Mouse (Mus musculus): Measurements from ENCODE around the gene Arhgef28. TPM values are rescaled to one million over a fixed set of nuclear protein-coding genes. Genes with fewer than 3 reads are reported as not detected.
"Not testable (repeated sequence)": the region's sequence is repeated elsewhere in the genome, so short reads cannot be mapped to it uniquely, and the experiment has no call there.

Arhgef28 gene
- polyA plus RNA-seq, 1 experiment from 2014 or later = 38.6 TPM

GRCm38 (mm10) chr13:98027122-98027521 lies 179.1 kb downstream of the Arhgef28 start:
- H3K9me3 ChIP-seq (ENCODE audit: control insufficient read depth, low read length) = 0 out of 2 replicates have a peak, but pooled peaks cover 5% of the 10 kb centered on the region
- no peaks in the 10 kb centered on the region for H3K27me3 ChIP-seq (ENCODE audit: control insufficient read depth, insufficient read depth, low read length)
- H3K4me3 ChIP-seq (ENCODE audit: low read length) = no peak overlapping the region
- ATAC-seq (ENCODE audit: low FRiP score, low TSS enrichment) = no peak
- no peak overlapping the region for H3K4me2 ChIP-seq (replicated peaks; ENCODE audit: low read depth, low read length)
- H3K36me3 ChIP-seq (ENCODE audit: control insufficient read depth, insufficient read depth, low read length) = no peaks in the 10 kb centered on the region
- H3K4me1 ChIP-seq (ENCODE audit: control insufficient read depth, insufficient read depth, low read length) = peaks cover 6% of the 10 kb centered on the region
- H3K27ac ChIP-seq (ENCODE audit: low read depth, low read length) = no peak overlapping the region
- 78% methylated on average over 5 of the region's 5 CpGs for WGBS
- no peak overlapping the region for H3K9ac ChIP-seq (ENCODE audit: low read depth, low read length)

- no peak overlapping the region for H3K4me2 ChIP-seq (replicated peaks; ENCODE audit: low read depth, low read length)
- 75% methylated on average over 26 of the region's 26 CpGs for WGBS
- 0 out of 2 replicates have a peak, but pooled peaks cover 5% of the 10 kb centered on the region for H3K9me3 ChIP-seq (ENCODE audit: control insufficient read depth, low read length)
Measured at GRCm38 (mm10) chr13:98025706-98026504, 180.3 kb downstream of the Arhgef28 start.

GRCm38 (mm10) chr13:98025162-98025561 lies 181.1 kb downstream of the Arhgef28 start:
- Histone ChIP-seq H3K36me3 (ENCODE audit: control insufficient read depth, insufficient read depth, low read length) (no peaks in the 10 kb centered on the region), H3K9ac (ENCODE audit: low read depth, low read length) (no peak overlapping the region), H3K4me2 (replicated peaks; ENCODE audit: low read depth, low read length) (no peak overlapping the region), H3K27me3 (ENCODE audit: control insufficient read depth, insufficient read depth, low read length) (no peaks in the 10 kb centered on the region), H3K4me1 (ENCODE audit: control insufficient read depth, insufficient read depth, low read length) (peaks cover 6% of the 10 kb centered on the region), H3K4me3 (ENCODE audit: low read length) (no peak overlapping the region), H3K27ac (ENCODE audit: low read depth, low read length) (no peak overlapping the region), H3K9me3 (ENCODE audit: control insufficient read depth, low read length) (0 out of 2 replicates have a peak, but pooled peaks cover 5% of the 10 kb centered on the region)
- no peak for ATAC-seq (ENCODE audit: low FRiP score, low TSS enrichment)
- 84% methylated on average over 7 of the region's 7 CpGs for WGBS

More at GRCm38 (mm10) chr13:98025706-98026504, 180.3 kb downstream of the Arhgef28 start:
- no peak overlapping the region for H3K9ac ChIP-seq (ENCODE audit: low read depth, low read length)
- no peak for ATAC-seq (ENCODE audit: low FRiP score, low TSS enrichment)
- no peaks in the 10 kb centered on the region for H3K27me3 ChIP-seq (ENCODE audit: control insufficient read depth, insufficient read depth, low read length)
- no peaks in the 10 kb centered on the region for H3K36me3 ChIP-seq (ENCODE audit: control insufficient read depth, insufficient read depth, low read length)
- no peak overlapping the region for H3K4me3 ChIP-seq (ENCODE audit: low read length)
- peaks cover 6% of the 10 kb centered on the region for H3K4me1 ChIP-seq (ENCODE audit: control insufficient read depth, insufficient read depth, low read length)
- H3K27ac ChIP-seq (ENCODE audit: low read depth, low read length) = no peak overlapping the region

- Histone ChIP-seq H3K9ac (ENCODE audit: low read depth, low read length) (no peak overlapping the region), H3K4me2 (replicated peaks; ENCODE audit: low read depth, low read length) (no peak overlapping the region), H3K27me3 (ENCODE audit: control insufficient read depth, insufficient read depth, low read length) (no peaks in the 10 kb centered on the region), H3K36me3 (ENCODE audit: control insufficient read depth, insufficient read depth, low read length) (no peaks in the 10 kb centered on the region), H3K4me1 (ENCODE audit: control insufficient read depth, insufficient read depth, low read length) (peaks cover 6% of the 10 kb centered on the region), H3K27ac (ENCODE audit: low read depth, low read length) (no peak overlapping the region), H3K4me3 (ENCODE audit: low read length) (no peak overlapping the region), H3K9me3 (ENCODE audit: control insufficient read depth, low read length) (0 out of 2 replicates have a peak, but pooled peaks cover 5% of the 10 kb centered on the region)
- 94% methylated on average over 12 of the region's 12 CpGs for WGBS
- no peak for ATAC-seq (ENCODE audit: low FRiP score, low TSS enrichment)
Measured at GRCm38 (mm10) chr13:98024680-98025079, 181.6 kb downstream of the Arhgef28 start.

- Histone ChIP-seq H3K4me1 (ENCODE audit: control insufficient read depth, insufficient read depth, low read length) (0 out of 2 replicates have a peak, but pooled peaks cover 4% of the 10 kb centered on the region), H3K9me3 (ENCODE audit: control insufficient read depth, low read length) (0 out of 2 replicates have a peak, but pooled peaks cover 5% of the 10 kb centered on the region), H3K27ac (ENCODE audit: low read depth, low read length) (no peak overlapping the region), H3K36me3 (ENCODE audit: control insufficient read depth, insufficient read depth, low read length) (no peaks in the 10 kb centered on the region), H3K9ac (ENCODE audit: low read depth, low read length) (no peak overlapping the region), H3K27me3 (ENCODE audit: control insufficient read depth, insufficient read depth, low read length) (no peaks in the 10 kb centered on the region), H3K4me3 (ENCODE audit: low read length) (no peak overlapping the region), H3K4me2 (replicated peaks; ENCODE audit: low read depth, low read length) (no peak overlapping the region)
- no peak for ATAC-seq (ENCODE audit: low FRiP score, low TSS enrichment)
- 85% methylated on average over 4 of the region's 4 CpGs for WGBS
Measured at GRCm38 (mm10) chr13:98021906-98022305, 184.3 kb downstream of the Arhgef28 start.

- H3K9me3 ChIP-seq (ENCODE audit: control insufficient read depth, low read length); H3K36me3 ChIP-seq (ENCODE audit: control insufficient read depth, insufficient read depth, low read length); H3K4me1 ChIP-seq (ENCODE audit: control insufficient read depth, insufficient read depth, low read length); H3K27ac ChIP-seq (ENCODE audit: low read depth, low read length); H3K4me2 ChIP-seq (replicated peaks; ENCODE audit: low read depth, low read length); H3K9ac ChIP-seq (ENCODE audit: low read depth, low read length); H3K27me3 ChIP-seq (ENCODE audit: control insufficient read depth, insufficient read depth, low read length); ATAC-seq (ENCODE audit: low FRiP score, low TSS enrichment); H3K4me3 ChIP-seq (ENCODE audit: low read length): not testable (repeated sequence)
- WGBS = 97% methylated on average over 8 of the region's 8 CpGs
Measured at GRCm38 (mm10) chr13:98018837-98019236, 187.4 kb downstream of the Arhgef28 start.

GRCm38 (mm10) chr13:98016923-98017588 lies 189.2 kb downstream of the Arhgef28 start:
- peak overlapping the region; percentile 45 for H3K4me3 ChIP-seq (ENCODE audit: low read length)
- H3K9me3 ChIP-seq (ENCODE audit: control insufficient read depth, low read length) = no peaks in the 10 kb centered on the region
- H3K4me1 ChIP-seq (ENCODE audit: control insufficient read depth, insufficient read depth, low read length) = peaks cover 14% of the 10 kb centered on the region
- peak; percentile 41; the same call in 1 of the 2 replicates for ATAC-seq (ENCODE audit: low FRiP score, low TSS enrichment)
- H3K4me2 ChIP-seq (replicated peaks; ENCODE audit: low read depth, low read length) = peak overlapping the region; percentile 81
- H3K27me3 ChIP-seq (ENCODE audit: control insufficient read depth, insufficient read depth, low read length) = no peaks in the 10 kb centered on the region
- peak overlapping the region; percentile 84 for H3K27ac ChIP-seq (ENCODE audit: low read depth, low read length)
- H3K36me3 ChIP-seq (ENCODE audit: control insufficient read depth, insufficient read depth, low read length) = no peaks in the 10 kb centered on the region
- H3K9ac ChIP-seq (ENCODE audit: low read depth, low read length) = peak overlapping the region; percentile 53
- 16% methylated on average over 12 of the region's 12 CpGs for WGBS

GRCm38 (mm10) chr13:98015981-98016922 lies 190.0 kb downstream of the Arhgef28 start:
- H3K4me1 ChIP-seq (ENCODE audit: control insufficient read depth, insufficient read depth, low read length) = peaks cover 17% of the 10 kb centered on the region
- no peaks in the 10 kb centered on the region for H3K9me3 ChIP-seq (ENCODE audit: control insufficient read depth, low read length)

More at GRCm38 (mm10) chr13:98015981-98016922, 190.0 kb downstream of the Arhgef28 start:
- peak overlapping the region; percentile 81 for H3K4me2 ChIP-seq (replicated peaks; ENCODE audit: low read depth, low read length)
- H3K4me3 ChIP-seq (ENCODE audit: low read length) = peak overlapping the region; percentile 45
- H3K27ac ChIP-seq (ENCODE audit: low read depth, low read length) = peak overlapping the region; percentile 86
- no peaks in the 10 kb centered on the region for H3K27me3 ChIP-seq (ENCODE audit: control insufficient read depth, insufficient read depth, low read length)
- H3K36me3 ChIP-seq (ENCODE audit: control insufficient read depth, insufficient read depth, low read length) = no peaks in the 10 kb centered on the region
- peak overlapping the region; percentile 53 for H3K9ac ChIP-seq (ENCODE audit: low read depth, low read length)
- 6% methylated on average over 33 of the region's 33 CpGs for WGBS
- peak; percentile 84 for ATAC-seq (ENCODE audit: low FRiP score, low TSS enrichment)

All from kidney, embryonic 14.5 days (tissue).